Mouse (Mus musculus) gastrocnemius, postnatal 14 days (tissue): ENCODE data around the gene Cryab. TPM values are rescaled to one million over a fixed set of nuclear protein-coding genes. Genes with fewer than 3 reads are reported as not detected.

Experiments used
- DNase-seq: peaks from one replicate; pipeline ENCODE4 v3.0.0; 2021; ENCODE audit warnings: mixed read lengths
- intact Hi-C: fragments of 180-260 bp; cut with DNase I; formaldehyde crosslinking; loops from one replicate; pipeline ENCODE4 v1.15.1; 2025; ENCODE audit warnings: low total_unique reads
- total RNA-seq, 2 experiments: library from RNA; stranded (reverse); gene quantifications; 2 replicates each; pipeline ENCODE4 v1.2.3; 2021

Gene Cryab
- total RNA-seq, 2 experiments from 2014 or later, result 804 to 989 TPM

- DNase-seq, result peak; percentile 92
- intact Hi-C loops, result no loop called here
These were observed 11.9 kb upstream of the Cryab start, which contains the start of gene Dixdc1 for GRCm38 (mm10) chr9:50738914-50739870. Gene Dixdc1, minus strand, starts transcription at chr9:50739517.

GRCm38 (mm10) chr9:50740867-50741784 lies 10.0 kb upstream of the Cryab start:
- DNase-seq, result no peak
- intact Hi-C loops, result no loop called here

- intact Hi-C loops, result no loop called here
- no peak for DNase-seq
These were observed 8.9 kb upstream of the Cryab start for GRCm38 (mm10) chr9:50742261-50742660.

GRCm38 (mm10) chr9:50742744-50743143 lies 8.4 kb upstream of the Cryab start:
- no peak for DNase-seq
- intact Hi-C loops, result no loop called here

- no peak for DNase-seq
- intact Hi-C loops, result no loop called here
These were observed 5.3 kb upstream of the Cryab start for GRCm38 (mm10) chr9:50745806-50746205.

GRCm38 (mm10) chr9:50746214-50746677 lies 4.9 kb upstream of the Cryab start, which contains the start of gene 2310030G06Rik:
Gene 2310030G06Rik, minus strand, starts transcription at chr9:50746536.
- intact Hi-C loops, result no loop called here
- DNase-seq, result no peak

- no peak for DNase-seq
- intact Hi-C loops, result no loop called here
These were observed 419 bp upstream of the Cryab start for GRCm38 (mm10) chr9:50750706-50751105.

- DNase-seq, result peak; percentile 64
- intact Hi-C loops, result no loop called here
These were observed 1.0 kb downstream of the Cryab start, which contains the start of gene Hspb2 for GRCm38 (mm10) chr9:50752054-50752602. Gene Hspb2, minus strand, starts transcription at chr9:50752354.

GRCm38 (mm10) chr9:50752784-50753615 lies 1.9 kb downstream of the Cryab start:
- peak; percentile 96 for DNase-seq
- intact Hi-C loops, result no loop called here

- intact Hi-C loops, result no loop called here
- DNase-seq, result no peak
These were observed 2.8 kb downstream of the Cryab start for GRCm38 (mm10) chr9:50753947-50754346.

GRCm38 (mm10) chr9:50756711-50757110 lies 5.6 kb downstream of the Cryab start:
- DNase-seq, result no peak
- intact Hi-C loops, result no loop called here

- no peak for DNase-seq
- intact Hi-C loops, result loop anchor here (10.0 kb wide), 1 partner anchor 47 kb away; no protein-coding TSS in a partner anchor
These were observed 10.6 kb downstream of the Cryab start for GRCm38 (mm10) chr9:50761520-50762243.

- no peak for DNase-seq
- intact Hi-C loops, result loop anchor here (10.0 kb wide), 1 partner anchor 49 kb away; no protein-coding TSS in a partner anchor
These were observed 12.2 kb downstream of the Cryab start for GRCm38 (mm10) chr9:50763331-50763730.

- intact Hi-C loops, result loop anchor here (10.0 kb wide), 1 partner anchor 53 kb away; no protein-coding TSS in a partner anchor
- DNase-seq, result no peak
These were observed 16.5 kb downstream of the Cryab start for GRCm38 (mm10) chr9:50767531-50768106.

GRCm38 (mm10) chr9:50768107-50769002 lies 17.2 kb downstream of the Cryab start, which contains the start of gene Fdxacb1:
Gene Fdxacb1, plus strand, starts transcription at chr9:50768236.
- intact Hi-C loops, result loop anchor here (10.0 kb wide), 1 partner anchor 54 kb away; no protein-coding TSS in a partner anchor
- peak; percentile 97 for DNase-seq

GRCm38 (mm10) chr9:50770011-50770410 lies 18.9 kb downstream of the Cryab start:
- DNase-seq, result no peak
- intact Hi-C loops, result no loop called here
